In genomic region chr3:52530406-52530970, GRCm38 (mm10) we compare ENCODE assay signal across 8 mouse cellular contexts.
"Had no signal": no experiment of that assay in that cellular context is flagged by ENCODE, and none has a peak within 500 bp of the region (broad histone marks: within the 10 kb centered on the region; RNA-seq: fewer than 3 reads in every experiment).

No protein-coding gene starts in this region.

- DNase-seq: kidney, postnatal 10 days; kidney, postnatal 36 days; layer of hippocampus, postnatal 36 days; left cerebral cortex, postnatal 4 days; liver, postnatal 0 days; lung, embryonic 14.5 days; thymus, adult 18-20 months; thymus, postnatal 36 days had no signal
